Mouse (Mus musculus): ENCODE measurements around the gene Prkacb. TPM values are rescaled to one million over a fixed set of nuclear protein-coding genes. Genes with fewer than 3 reads are reported as not detected.

Gene Prkacb
- polyA plus RNA-seq, 1 experiment: 15.1 TPM

GRCm38 (mm10) chr3:146700051-146700450 is 112.7 kb downstream of the Prkacb start:
- TF ChIP-seq FOSL1 (IDR thresholded peaks at IDR 0.05; ENCODE audit: insufficient read depth, low read length, poor library complexity, severe bottlenecking) (no peak), MYOG (IDR thresholded peaks at IDR 0.05; ENCODE audit: control insufficient read depth, extremely low read depth, insufficient read length) (no peak), USF1 (IDR thresholded peaks at IDR 0.05; ENCODE audit: low read depth) (no peak), CEBPB (IDR thresholded peaks at IDR 0.05; ENCODE audit: low read depth) (no peak), MYOD1 (IDR thresholded peaks at IDR 0.05; ENCODE audit: control insufficient read depth, insufficient read length, low read depth) (no peak), MAX (IDR thresholded peaks at IDR 0.05) (no peak), CTCF (IDR thresholded peaks at IDR 0.05; ENCODE audit: control insufficient read depth, insufficient read depth, insufficient read length) (no peak)

GRCm38 (mm10) chr3:146698982-146699381 is 113.8 kb downstream of the Prkacb start:
- Histone ChIP-seq H3K79me3 (ENCODE audit: low read depth) (no peaks in the 10 kb centered on the region), H3K79me2 (ENCODE audit: control insufficient read depth, insufficient read depth) (no peaks in the 10 kb centered on the region), H3ac (ENCODE audit: control insufficient read depth, insufficient read length, low read depth) (no peak overlapping the region), H3K4me3 (ENCODE audit: insufficient read depth, poor library complexity, severe bottlenecking) (no peak overlapping the region), H3K27me3 (ENCODE audit: control insufficient read depth, insufficient read depth, insufficient read length) (no peaks in the 10 kb centered on the region), H3K36me3 (ENCODE audit: control insufficient read depth, insufficient read depth) (no peaks in the 10 kb centered on the region)
- TF ChIP-seq MYOG (IDR thresholded peaks at IDR 0.05; ENCODE audit: control insufficient read depth, extremely low read depth, insufficient read length): no peak
- no peak for TF ChIP-seq MAX (IDR thresholded peaks at IDR 0.05)
- no peak for TF ChIP-seq CEBPB (IDR thresholded peaks at IDR 0.05; ENCODE audit: low read depth)
- TF ChIP-seq FOSL1 (IDR thresholded peaks at IDR 0.05; ENCODE audit: insufficient read depth, low read length, poor library complexity, severe bottlenecking): no peak
- TF ChIP-seq CTCF (IDR thresholded peaks at IDR 0.05; ENCODE audit: control insufficient read depth, insufficient read depth, insufficient read length): no peak
- TF ChIP-seq USF1 (IDR thresholded peaks at IDR 0.05; ENCODE audit: low read depth): no peak
- TF ChIP-seq MYOD1 (IDR thresholded peaks at IDR 0.05; ENCODE audit: control insufficient read depth, insufficient read length, low read depth): no peak

More at GRCm38 (mm10) chr3:146700051-146700450, 112.7 kb downstream of the Prkacb start:
- H3K4me3 ChIP-seq (ENCODE audit: insufficient read depth, poor library complexity, severe bottlenecking): no peak overlapping the region
- no peak overlapping the region for H3ac ChIP-seq (ENCODE audit: control insufficient read depth, insufficient read length, low read depth)
- H3K79me2 ChIP-seq (ENCODE audit: control insufficient read depth, insufficient read depth): no peaks in the 10 kb centered on the region
- H3K36me3 ChIP-seq (ENCODE audit: control insufficient read depth, insufficient read depth): no peaks in the 10 kb centered on the region
- H3K79me3 ChIP-seq (ENCODE audit: low read depth): no peaks in the 10 kb centered on the region
- H3K27me3 ChIP-seq (ENCODE audit: control insufficient read depth, insufficient read depth, insufficient read length): no peaks in the 10 kb centered on the region

- Histone ChIP-seq H3K79me3 (ENCODE audit: low read depth) (no peaks in the 10 kb centered on the region), H3K27me3 (ENCODE audit: control insufficient read depth, insufficient read depth, insufficient read length) (no peaks in the 10 kb centered on the region), H3ac (ENCODE audit: control insufficient read depth, insufficient read length, low read depth) (no peak overlapping the region), H3K4me3 (ENCODE audit: insufficient read depth, poor library complexity, severe bottlenecking) (no peak overlapping the region), H3K36me3 (ENCODE audit: control insufficient read depth, insufficient read depth) (no peaks in the 10 kb centered on the region), H3K79me2 (ENCODE audit: control insufficient read depth, insufficient read depth) (no peaks in the 10 kb centered on the region)
- TF ChIP-seq FOSL1 (IDR thresholded peaks at IDR 0.05; ENCODE audit: insufficient read depth, low read length, poor library complexity, severe bottlenecking) (no peak), MYOD1 (IDR thresholded peaks at IDR 0.05; ENCODE audit: control insufficient read depth, insufficient read length, low read depth) (no peak), CTCF (IDR thresholded peaks at IDR 0.05; ENCODE audit: control insufficient read depth, insufficient read depth, insufficient read length) (no peak), MAX (IDR thresholded peaks at IDR 0.05) (no peak), MYOG (IDR thresholded peaks at IDR 0.05; ENCODE audit: control insufficient read depth, extremely low read depth, insufficient read length) (no peak), USF1 (IDR thresholded peaks at IDR 0.05; ENCODE audit: low read depth) (no peak), CEBPB (IDR thresholded peaks at IDR 0.05; ENCODE audit: low read depth) (no peak)
Measured at GRCm38 (mm10) chr3:146692547-146692946, 120.2 kb downstream of the Prkacb start.

GRCm38 (mm10) chr3:146687121-146687725 is 125.6 kb downstream of the Prkacb start:
- H3K36me3 ChIP-seq (ENCODE audit: control insufficient read depth, insufficient read depth): no peaks in the 10 kb centered on the region
- H3K4me3 ChIP-seq (ENCODE audit: insufficient read depth, poor library complexity, severe bottlenecking): no peak overlapping the region
- H3K27me3 ChIP-seq (ENCODE audit: control insufficient read depth, insufficient read depth, insufficient read length): no peaks in the 10 kb centered on the region
- no peak for TF ChIP-seq MAX (IDR thresholded peaks at IDR 0.05)
- no peak for TF ChIP-seq FOSL1 (IDR thresholded peaks at IDR 0.05; ENCODE audit: insufficient read depth, low read length, poor library complexity, severe bottlenecking)
- TF ChIP-seq USF1 (IDR thresholded peaks at IDR 0.05; ENCODE audit: low read depth): no peak
- TF ChIP-seq CTCF (IDR thresholded peaks at IDR 0.05; ENCODE audit: control insufficient read depth, insufficient read depth, insufficient read length): no peak
- TF ChIP-seq MYOD1 (IDR thresholded peaks at IDR 0.05; ENCODE audit: control insufficient read depth, insufficient read length, low read depth): no peak
- no peak for TF ChIP-seq MYOG (IDR thresholded peaks at IDR 0.05; ENCODE audit: control insufficient read depth, extremely low read depth, insufficient read length)
- no peak for TF ChIP-seq CEBPB (IDR thresholded peaks at IDR 0.05; ENCODE audit: low read depth)
- H3ac ChIP-seq (ENCODE audit: control insufficient read depth, insufficient read length, low read depth): no peak overlapping the region
- H3K79me2 ChIP-seq (ENCODE audit: control insufficient read depth, insufficient read depth): no peaks in the 10 kb centered on the region
- H3K79me3 ChIP-seq (ENCODE audit: low read depth): no peaks in the 10 kb centered on the region

- Histone ChIP-seq H3K79me3 (ENCODE audit: low read depth) (no peaks in the 10 kb centered on the region), H3K79me2 (ENCODE audit: control insufficient read depth, insufficient read depth) (no peaks in the 10 kb centered on the region), H3ac (ENCODE audit: control insufficient read depth, insufficient read length, low read depth) (no peak overlapping the region), H3K27me3 (ENCODE audit: control insufficient read depth, insufficient read depth, insufficient read length) (no peaks in the 10 kb centered on the region), H3K4me3 (ENCODE audit: insufficient read depth, poor library complexity, severe bottlenecking) (no peak overlapping the region), H3K36me3 (ENCODE audit: control insufficient read depth, insufficient read depth) (no peaks in the 10 kb centered on the region)
- TF ChIP-seq MYOD1 (IDR thresholded peaks at IDR 0.05; ENCODE audit: control insufficient read depth, insufficient read length, low read depth): no peak
- no peak for TF ChIP-seq MAX (IDR thresholded peaks at IDR 0.05)
- no peak for TF ChIP-seq CTCF (IDR thresholded peaks at IDR 0.05; ENCODE audit: control insufficient read depth, insufficient read depth, insufficient read length)
- TF ChIP-seq MYOG (IDR thresholded peaks at IDR 0.05; ENCODE audit: control insufficient read depth, extremely low read depth, insufficient read length): no peak
- no peak for TF ChIP-seq CEBPB (IDR thresholded peaks at IDR 0.05; ENCODE audit: low read depth)
Measured at GRCm38 (mm10) chr3:146686428-146686827, 126.4 kb downstream of the Prkacb start.

All from C2C12 (cell line).